Mouse (Mus musculus): ENCODE measurements around the gene Slc11a1. TPM values are rescaled to one million over a fixed set of nuclear protein-coding genes. Genes with fewer than 3 reads are reported as not detected.

Gene Slc11a1
- polyA plus RNA-seq, 1 experiment: 5.6 TPM

- no peak for DNase-seq
- WGBS: 23% methylated on average over 8 of the region's 8 CpGs
- no peak overlapping the region for H3K4me3 ChIP-seq (replicated peaks; ENCODE audit: insufficient read depth, low read depth, low read length)
- H3K27me3 ChIP-seq (ENCODE audit: control insufficient read depth, insufficient read depth, low read length): no peaks in the 10 kb centered on the region
- TF ChIP-seq CTCF (IDR thresholded peaks at IDR 0.05; ENCODE audit: borderline replicate concordance, insufficient read depth, low read depth, low read length): no peak
- no peak for TF ChIP-seq POLR2A (IDR thresholded peaks at IDR 0.05; ENCODE audit: borderline replicate concordance, insufficient read depth, low read length)
- H3K4me1 ChIP-seq (ENCODE audit: control insufficient read depth, insufficient read depth, low read length): 0 out of 2 replicates have a peak, but pooled peaks cover 3% of the 10 kb centered on the region
- no peak overlapping the region for H3K27ac ChIP-seq (ENCODE audit: insufficient read depth, low read length)
Observed at GRCm38 (mm10) chr1:74423147-74423546, 48.2 kb downstream of the Slc11a1 start.

- TF ChIP-seq POLR2A (IDR thresholded peaks at IDR 0.05; ENCODE audit: borderline replicate concordance, insufficient read depth, low read length) (no peak), CTCF (IDR thresholded peaks at IDR 0.05; ENCODE audit: borderline replicate concordance, insufficient read depth, low read depth, low read length) (no peak)
- Histone ChIP-seq H3K4me3 (replicated peaks; ENCODE audit: insufficient read depth, low read depth, low read length) (no peak overlapping the region), H3K27ac (ENCODE audit: insufficient read depth, low read length) (no peak overlapping the region), H3K4me1 (ENCODE audit: control insufficient read depth, insufficient read depth, low read length) (no peaks in the 10 kb centered on the region), H3K27me3 (ENCODE audit: control insufficient read depth, insufficient read depth, low read length) (no peaks in the 10 kb centered on the region)
- 76% methylated on average over 7 of the region's 7 CpGs for WGBS
- DNase-seq: no peak
Observed at GRCm38 (mm10) chr1:74425845-74426244, 50.9 kb downstream of the Slc11a1 start.

DNA sequence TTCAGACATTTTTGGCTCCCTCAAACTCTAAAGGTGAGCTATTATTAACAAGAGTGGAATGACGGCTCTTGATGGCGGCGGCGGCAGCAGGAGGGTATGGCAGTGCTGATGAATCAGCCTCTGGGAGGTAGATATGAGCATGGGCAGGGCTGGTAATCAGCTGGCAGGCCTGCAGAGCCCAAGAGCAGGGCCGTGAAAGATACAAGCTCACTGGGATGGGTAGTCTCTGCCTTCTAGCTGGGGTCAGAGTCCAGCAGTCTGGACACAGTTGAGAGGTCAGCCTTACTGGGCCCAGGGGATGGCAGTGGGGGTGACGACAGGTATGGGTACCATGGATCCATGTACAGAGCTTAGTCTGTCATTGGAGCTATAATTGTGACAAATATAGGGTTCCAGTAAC, 58.2 kb downstream of the Slc11a1 start:
- WGBS: 86% methylated on average over 6 of the region's 6 CpGs
- Histone ChIP-seq H3K4me1 (ENCODE audit: control insufficient read depth, insufficient read depth, low read length) (no peaks in the 10 kb centered on the region), H3K4me3 (replicated peaks; ENCODE audit: insufficient read depth, low read depth, low read length) (no peak overlapping the region), H3K27ac (ENCODE audit: insufficient read depth, low read length) (no peak overlapping the region), H3K27me3 (ENCODE audit: control insufficient read depth, insufficient read depth, low read length) (no peaks in the 10 kb centered on the region)
- no peak for DNase-seq
- no peak for TF ChIP-seq POLR2A (IDR thresholded peaks at IDR 0.05; ENCODE audit: borderline replicate concordance, insufficient read depth, low read length)
- TF ChIP-seq CTCF (IDR thresholded peaks at IDR 0.05; ENCODE audit: borderline replicate concordance, insufficient read depth, low read depth, low read length): no peak

- no peaks in the 10 kb centered on the region for H3K27me3 ChIP-seq (ENCODE audit: control insufficient read depth, insufficient read depth, low read length)
- no peak for DNase-seq
- no peak overlapping the region for H3K4me3 ChIP-seq (replicated peaks; ENCODE audit: insufficient read depth, low read depth, low read length)
- H3K4me1 ChIP-seq (ENCODE audit: control insufficient read depth, insufficient read depth, low read length): no peaks in the 10 kb centered on the region
- no peak for TF ChIP-seq POLR2A (IDR thresholded peaks at IDR 0.05; ENCODE audit: borderline replicate concordance, insufficient read depth, low read length)
- no peak for TF ChIP-seq CTCF (IDR thresholded peaks at IDR 0.05; ENCODE audit: borderline replicate concordance, insufficient read depth, low read depth, low read length)
- 59% methylated on average over 5 of the region's 5 CpGs for WGBS
- no peak overlapping the region for H3K27ac ChIP-seq (ENCODE audit: insufficient read depth, low read length)
Observed at GRCm38 (mm10) chr1:74434596-74434995, 59.6 kb downstream of the Slc11a1 start.

- no peaks in the 10 kb centered on the region for H3K27me3 ChIP-seq (ENCODE audit: control insufficient read depth, insufficient read depth, low read length)
- TF ChIP-seq POLR2A (IDR thresholded peaks at IDR 0.05; ENCODE audit: borderline replicate concordance, insufficient read depth, low read length): no peak
- TF ChIP-seq CTCF (IDR thresholded peaks at IDR 0.05; ENCODE audit: borderline replicate concordance, insufficient read depth, low read depth, low read length): no peak
- 88% methylated on average over 6 of the region's 6 CpGs for WGBS
- H3K4me3 ChIP-seq (replicated peaks; ENCODE audit: insufficient read depth, low read depth, low read length): no peak overlapping the region
- no peak for DNase-seq
- no peaks in the 10 kb centered on the region for H3K4me1 ChIP-seq (ENCODE audit: control insufficient read depth, insufficient read depth, low read length)
- no peak overlapping the region for H3K27ac ChIP-seq (ENCODE audit: insufficient read depth, low read length)
Observed at GRCm38 (mm10) chr1:74435563-74435962, 60.6 kb downstream of the Slc11a1 start.

Other genes with a start within 250 kb of the Slc11a1 start
- 0.17 and 0.18 TPM in 2 replicates for gene Rufy4, start 249.7 kb upstream of the Slc11a1 start, polyA plus RNA-seq (2012; rRNA removed)
- gene Cxcr2, start 221.2 kb upstream of the Slc11a1 start, polyA plus RNA-seq (2012; rRNA removed): 0.15 TPM in 1 of 2 replicates, not detected in the other
- not detected in 2 replicates for gene Cxcr1, start 180.6 kb upstream of the Slc11a1 start, polyA plus RNA-seq (2012; rRNA removed)
- gene Arpc2, start 139.1 kb upstream of the Slc11a1 start, polyA plus RNA-seq (2012; rRNA removed): 146 and 151 TPM in 2 replicates
- gene Gpbar1, start 96.6 kb upstream of the Slc11a1 start, polyA plus RNA-seq (2012; rRNA removed): not detected in 2 replicates
- 186 and 198 TPM in 2 replicates for gene Aamp, start 90.5 kb upstream of the Slc11a1 start, polyA plus RNA-seq (2012; rRNA removed)
- gene Pnkd, start 90.3 kb upstream of the Slc11a1 start, polyA plus RNA-seq (2012; rRNA removed): 185 and 201 TPM in 2 replicates
- gene Tmbim1, start 69.6 kb upstream of the Slc11a1 start, polyA plus RNA-seq (2012; rRNA removed): 56.1 and 58.2 TPM in 2 replicates
- gene Catip, start 13.1 kb upstream of the Slc11a1 start, polyA plus RNA-seq (2012; rRNA removed): 2.1 and 3.3 TPM in 2 replicates
- gene Ctdsp1, start 16.3 kb downstream of the Slc11a1 start, polyA plus RNA-seq (2012; rRNA removed): 35.7 and 37.2 TPM in 2 replicates
- 0.39 and 0.59 TPM in 2 replicates for gene Vil1, start 34.2 kb downstream of the Slc11a1 start, polyA plus RNA-seq (2012; rRNA removed)
- gene Cnot9, start 130.9 kb downstream of the Slc11a1 start, polyA plus RNA-seq (2012; rRNA removed): 28.4 and 28.5 TPM in 2 replicates
- gene Plcd4, start 167.7 kb downstream of the Slc11a1 start, polyA plus RNA-seq (2012; rRNA removed): 28.1 and 29.0 TPM in 2 replicates
- gene Usp37, start 169.1 kb downstream of the Slc11a1 start, polyA plus RNA-seq (2012; rRNA removed): 11.7 and 12.5 TPM in 2 replicates
- gene Zfp142, start 213.1 kb downstream of the Slc11a1 start, polyA plus RNA-seq (2012; rRNA removed): 26.8 and 30.1 TPM in 2 replicates
- gene Bcs1l, start 213.1 kb downstream of the Slc11a1 start, polyA plus RNA-seq (2012; rRNA removed): 26.7 and 28.9 TPM in 2 replicates
- 145 and 146 TPM in 2 replicates for gene Rnf25, start 226.2 kb downstream of the Slc11a1 start, polyA plus RNA-seq (2012; rRNA removed)
- 4.7 and 6.2 TPM in 2 replicates for gene Stk36, start 226.2 kb downstream of the Slc11a1 start, polyA plus RNA-seq (2012; rRNA removed)